Mouse (Mus musculus) erythroblast, adult 5-6 weeks (primary cell): Measurements from ENCODE around the gene Tgfb3. TPM values are rescaled to one million over a fixed set of nuclear protein-coding genes. Genes with fewer than 3 reads are reported as not detected.

Source experiments
- ATAC-seq: replicated peaks from 2 replicates; pipeline ENCODE4 v1.8.0; 2016; ENCODE audit warnings: moderate number of reproducible peaks, mild to moderate bottlenecking, moderate TSS enrichment, inconsistent platforms; ENCODE audit not compliant: poor library complexity, low FRiP score, severe bottlenecking
- total RNA-seq, 2 experiments: library from RNA; stranded (forward) in 1 of 2; stranded (reverse) in 1 of 2; fragments of 150-400 nt in 1 of 2; fragments of 200-764, 138-1000 nt in 1 of 2; gene quantifications; 2 replicates each; pipeline versions ENCODE4 v1.2.3 to v1.2.4; 2015 to 2017; ENCODE audit warnings: low replicate concordance in 2 of 2

The Tgfb3 gene
- total RNA-seq, 2 experiments from 2014 or later = not detected

DNA sequence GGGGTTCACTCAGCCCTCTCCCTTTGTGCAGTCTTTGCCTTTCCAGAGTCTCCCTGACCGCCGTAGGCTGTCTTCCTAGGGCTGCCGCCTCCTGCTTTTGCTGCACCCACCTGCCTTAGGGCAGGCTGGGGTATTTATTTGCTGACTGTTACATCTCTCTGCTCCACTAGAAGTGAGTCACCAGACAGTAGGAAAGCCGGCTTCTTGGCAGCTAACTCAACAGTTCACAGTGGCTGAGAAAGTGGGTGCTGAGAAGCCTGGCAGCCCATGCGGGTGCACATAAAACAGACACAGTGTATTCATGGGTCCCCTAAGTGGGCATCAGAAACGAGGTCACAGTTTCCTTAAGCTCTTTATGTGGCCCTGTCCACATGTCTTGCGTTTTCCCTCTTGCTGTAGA is 7.0 kb upstream of the Tgfb3 start:
- no peak for ATAC-seq

- ATAC-seq = no peak
These were observed 3.7 kb upstream of the Tgfb3 start, which contains the start of gene Ift43 for GRCm38 (mm10) chr12:86082481-86083012. Gene Ift43, plus strand, starts transcription at chr12:86082541.

DNA sequence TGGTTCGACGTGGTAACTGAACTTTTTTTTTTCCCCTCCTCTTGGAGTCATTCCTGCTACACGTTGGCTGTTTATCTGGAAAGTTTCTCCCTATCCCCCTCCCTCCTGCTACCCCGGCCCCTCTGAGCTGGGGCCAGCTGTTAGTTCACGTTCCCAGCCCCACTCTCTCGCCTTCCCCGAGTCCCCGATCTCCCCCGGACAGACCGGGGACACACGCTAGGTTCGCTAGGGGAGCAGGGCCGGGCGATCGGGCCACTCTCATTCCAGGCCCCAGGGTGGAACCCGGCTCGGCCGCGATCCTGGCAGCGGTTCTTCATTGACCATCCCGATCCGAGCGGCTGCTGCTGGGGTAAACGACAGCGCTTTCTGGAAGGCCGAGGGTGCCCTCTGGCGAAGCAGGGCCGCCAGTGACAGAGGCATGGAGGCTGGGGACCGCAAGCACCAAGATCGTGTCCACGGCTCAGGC is 394 bp upstream of the Tgfb3 start:
- no peak for ATAC-seq

DNA sequence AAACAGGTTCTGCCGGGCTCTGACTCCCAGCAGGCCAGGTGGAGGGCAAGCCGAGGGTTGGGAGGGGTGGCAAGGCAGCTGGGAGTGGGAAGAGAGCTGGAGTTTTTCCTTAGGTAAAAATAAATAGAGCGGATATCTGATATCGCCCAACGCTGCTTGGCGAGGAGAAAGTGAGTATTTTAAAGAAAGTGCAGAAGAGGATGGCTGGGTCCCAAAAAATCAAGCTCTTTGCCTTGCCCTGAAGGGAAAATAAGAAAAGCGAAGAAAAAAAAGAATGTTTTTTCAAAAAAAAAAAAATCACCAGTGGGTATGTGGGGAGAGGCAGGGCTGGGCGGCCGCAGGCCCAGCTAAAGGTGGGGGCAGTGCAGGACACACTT is 677 bp downstream of the Tgfb3 start:
- ATAC-seq = no peak

- no peak for ATAC-seq
These were observed 1.1 kb downstream of the Tgfb3 start for GRCm38 (mm10) chr12:86077736-86078135.

DNA sequence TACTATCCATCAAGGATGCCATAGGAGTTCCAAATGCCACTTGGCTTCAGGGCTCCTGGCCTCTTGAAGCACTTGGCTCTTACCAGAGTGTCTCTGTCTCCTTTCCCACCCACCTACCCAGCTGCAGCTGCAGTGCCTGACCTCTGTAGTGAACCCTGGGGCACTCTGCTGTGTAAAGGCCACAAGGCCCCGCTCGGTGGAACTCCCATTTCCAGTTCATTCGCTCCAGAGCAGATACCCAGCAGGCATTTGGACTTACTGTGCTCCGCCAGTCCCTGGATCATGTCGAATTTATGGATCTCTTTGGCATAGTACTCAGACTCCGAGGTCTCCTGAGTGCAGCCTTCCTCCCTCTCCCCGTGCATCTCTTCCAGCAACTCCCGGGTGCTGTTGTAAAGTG is 1.5 kb downstream of the Tgfb3 start:
- ATAC-seq = no peak

DNA sequence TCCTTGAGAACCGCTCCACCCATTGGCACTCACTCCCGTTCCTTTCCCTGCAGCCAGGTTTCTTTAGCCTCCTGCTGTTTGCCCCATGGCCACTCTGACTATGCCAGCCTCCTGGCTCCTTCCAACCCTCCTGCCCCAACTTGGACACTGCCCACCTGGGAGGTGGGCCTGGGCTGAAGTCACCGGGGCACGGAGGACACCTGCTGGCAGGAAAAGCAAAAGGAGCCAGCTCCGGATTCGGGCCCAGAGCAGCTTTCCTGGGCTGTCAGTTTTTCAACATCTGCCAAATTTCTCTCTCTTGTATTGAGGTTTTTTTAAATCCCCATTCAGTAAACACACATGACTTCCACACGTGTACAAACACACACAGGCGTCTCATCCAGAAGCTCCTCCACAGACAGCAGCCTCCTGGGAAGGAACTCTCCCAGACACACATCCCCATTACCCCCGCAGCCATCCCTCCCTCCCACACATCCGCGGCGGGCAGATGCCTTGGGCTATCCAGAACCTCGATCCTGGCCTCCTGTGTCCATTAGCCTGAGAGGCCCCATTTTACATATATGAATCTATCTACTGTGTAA is 2.4 kb downstream of the Tgfb3 start:
- ATAC-seq = no peak

GRCm38 (mm10) chr12:86075358-86075757 is 3.5 kb downstream of the Tgfb3 start:
- no peak for ATAC-seq

DNA sequence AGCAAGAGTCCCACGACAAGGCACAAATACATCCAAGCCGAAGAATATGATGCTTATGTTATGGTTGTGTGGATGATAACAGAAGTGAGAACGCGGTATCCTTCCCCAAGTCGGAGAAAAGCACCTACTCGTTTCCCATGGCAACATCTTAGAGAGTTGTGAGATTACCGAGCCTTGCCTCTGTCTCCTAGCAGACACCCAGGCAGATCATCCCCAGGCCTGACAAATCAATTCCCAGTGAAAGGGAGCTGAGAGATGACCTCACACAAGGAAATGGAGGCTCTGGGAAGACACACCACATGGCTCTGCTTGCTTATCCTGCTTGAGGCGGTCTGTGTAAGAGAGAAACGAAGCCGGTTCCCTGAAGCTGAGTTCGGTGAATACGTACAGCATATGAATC is 4.2 kb downstream of the Tgfb3 start:
- no peak for ATAC-seq

DNA sequence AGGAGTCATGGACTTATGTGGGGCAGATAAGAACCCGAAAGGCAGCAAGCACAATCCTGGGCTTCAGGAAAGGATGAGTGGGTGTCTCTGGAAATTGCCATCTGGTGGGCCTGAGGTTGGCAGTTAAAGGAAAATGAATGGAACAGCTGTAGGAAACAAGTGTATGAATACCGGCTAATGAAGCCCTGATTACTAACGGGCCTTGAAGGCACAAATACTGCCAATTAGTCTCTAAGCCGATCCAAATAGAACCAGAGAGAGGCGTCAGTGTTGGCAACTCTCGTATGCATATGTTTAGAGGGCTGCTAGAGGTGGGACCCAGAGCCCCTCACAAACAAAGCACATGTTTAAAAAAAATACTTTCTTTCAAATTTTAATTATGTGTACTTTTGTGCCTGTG is 7.4 kb downstream of the Tgfb3 start:
- ATAC-seq = no peak

DNA sequence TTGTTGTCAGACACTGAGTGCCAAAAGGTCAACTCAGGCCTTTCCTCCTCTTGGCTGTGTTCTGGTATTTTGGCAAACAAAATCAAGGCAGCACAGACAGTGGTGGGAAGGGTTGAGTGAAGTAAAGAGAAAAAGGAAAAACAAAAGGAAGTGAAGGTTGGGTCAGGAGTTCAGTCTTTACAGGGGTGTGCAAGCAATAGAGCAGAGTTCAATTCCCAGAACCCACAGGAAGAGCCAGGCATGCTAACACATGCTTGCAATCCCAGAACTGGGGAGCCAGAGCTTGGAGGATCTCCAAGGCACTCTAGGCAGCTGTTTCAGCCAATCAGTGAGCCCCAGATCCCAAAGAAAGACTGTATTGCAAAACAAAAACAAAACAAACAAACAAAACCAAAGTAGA is 14.0 kb downstream of the Tgfb3 start:
- no peak for ATAC-seq

- no peak for ATAC-seq
These were observed 19.5 kb downstream of the Tgfb3 start for GRCm38 (mm10) chr12:86059341-86059740.

DNA sequence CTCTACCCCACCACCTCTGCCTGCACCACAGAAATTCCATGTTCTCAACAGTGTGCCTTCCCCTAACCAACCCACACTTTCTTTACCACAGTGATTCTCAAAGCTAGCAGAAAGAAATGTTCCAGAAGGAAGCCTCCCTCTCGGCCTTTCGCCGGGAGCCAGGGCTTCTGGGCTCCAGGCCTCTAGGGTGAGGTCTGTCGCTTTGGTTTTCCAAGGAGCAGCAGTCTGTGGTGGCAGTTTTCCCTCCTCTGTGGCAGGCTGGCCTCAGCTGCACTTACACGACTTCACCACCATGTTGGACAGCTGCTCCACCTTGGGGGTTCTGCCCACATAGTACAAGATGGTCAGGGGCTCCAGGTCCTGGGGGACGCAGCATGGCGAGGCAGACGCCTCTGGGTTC is 21.3 kb downstream of the Tgfb3 start:
- no peak for ATAC-seq

GRCm38 (mm10) chr12:86056976-86057375 is 21.9 kb downstream of the Tgfb3 start:
- no peak for ATAC-seq

DNA sequence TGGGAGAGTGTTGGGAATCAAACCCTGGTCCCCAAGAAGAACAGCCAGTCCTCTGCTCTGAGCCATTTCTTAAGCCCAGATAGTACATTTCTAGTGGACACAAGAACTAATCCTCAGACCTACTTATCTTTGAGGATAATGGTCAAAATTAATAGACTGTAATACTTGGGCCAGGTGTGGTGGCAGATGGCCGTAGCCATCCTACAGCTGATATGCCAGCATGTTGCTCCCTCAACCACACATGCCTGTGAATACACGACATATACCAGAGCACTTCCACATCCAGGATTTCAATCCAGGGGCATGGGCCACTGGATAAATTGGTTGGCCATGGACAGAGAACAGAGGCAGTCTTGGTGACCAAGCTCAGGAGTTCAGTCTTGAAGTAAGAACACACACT is 23.5 kb downstream of the Tgfb3 start:
- no peak for ATAC-seq

DNA sequence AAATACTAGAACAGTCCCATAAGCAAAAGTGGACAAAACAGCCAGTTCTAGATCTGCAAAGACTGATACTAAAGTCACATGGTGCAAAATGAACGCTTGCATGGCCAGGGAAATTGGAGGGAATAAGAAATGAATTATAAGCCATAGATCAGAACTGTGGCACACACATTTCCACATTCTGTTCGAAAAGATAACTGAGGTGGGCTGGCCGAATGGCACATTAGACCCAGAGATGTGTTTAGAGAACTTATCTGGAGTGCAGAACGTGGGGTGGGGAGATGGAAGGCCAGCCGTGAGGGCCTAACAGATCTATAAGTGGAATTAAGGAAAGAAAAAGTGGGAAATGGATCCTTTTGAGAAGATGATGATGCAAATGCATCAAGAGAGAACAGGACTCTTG is 27.4 kb downstream of the Tgfb3 start:
- ATAC-seq = no peak

GRCm38 (mm10) chr12:86049813-86050212 is 29.0 kb downstream of the Tgfb3 start:
- ATAC-seq = no peak

DNA sequence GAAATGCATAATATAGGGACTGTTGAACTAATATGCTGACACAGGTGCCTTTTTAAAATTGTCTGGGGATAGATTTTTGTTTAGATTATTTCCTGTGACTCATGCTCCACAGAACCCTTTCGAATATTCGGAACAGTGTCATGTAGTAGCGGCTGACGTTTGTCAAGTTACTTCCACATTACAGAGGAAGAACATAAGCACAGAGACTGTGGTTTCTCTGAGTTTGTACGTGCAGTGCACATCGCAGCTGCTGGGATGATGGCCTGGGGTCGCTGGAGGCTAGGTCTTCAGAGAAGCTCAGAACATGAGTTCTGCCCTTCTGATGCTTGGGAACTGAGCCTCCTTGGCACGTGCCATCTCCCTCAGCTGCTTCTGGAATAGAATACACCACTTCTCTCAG is 31.5 kb downstream of the Tgfb3 start:
- ATAC-seq = no peak

GRCm38 (mm10) chr12:86046776-86047175 is 32.1 kb downstream of the Tgfb3 start:
- ATAC-seq = no peak

DNA sequence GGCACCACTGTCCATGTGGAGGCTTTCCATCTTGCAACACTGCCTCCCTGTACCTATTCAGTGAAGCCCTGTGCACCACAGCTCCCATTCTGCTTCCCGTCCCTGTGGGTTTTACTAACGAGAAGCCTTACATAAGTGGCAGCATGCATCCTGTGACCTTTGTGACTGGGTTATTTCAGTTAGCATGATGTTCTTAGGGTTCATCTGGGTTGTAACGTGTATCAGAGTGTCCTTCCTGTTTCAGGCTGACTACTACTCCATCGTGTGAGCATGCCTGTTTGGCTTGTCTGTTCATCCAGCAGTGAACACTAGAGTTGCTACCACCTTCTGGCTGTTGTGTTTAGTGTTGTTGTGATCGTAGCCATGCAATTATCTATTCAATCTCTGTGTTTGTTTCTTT is 32.7 kb downstream of the Tgfb3 start:
- no peak for ATAC-seq

- no peak for ATAC-seq
These were observed 39.1 kb downstream of the Tgfb3 start for GRCm38 (mm10) chr12:86039751-86040150.

GRCm38 (mm10) chr12:86039078-86039477 is 39.8 kb downstream of the Tgfb3 start:
- ATAC-seq = no peak
